ENCODE assay signal across 9 mouse cellular contexts in genomic region chr1:72824707-72825101, GRCm38 (mm10). TPM values are rescaled to one million over a fixed set of nuclear protein-coding genes. Genes with fewer than 3 reads are reported as not detected.
DNase-seq lines count a peak whose midpoint lies in the region; ATAC-seq and TF ChIP-seq lines count a peak whose summit lies in the region.
"Had no signal": no experiment of that assay in that cellular context is flagged by ENCODE, and none has a peak within 500 bp of the region (broad histone marks: within the 10 kb centered on the region; RNA-seq: fewer than 3 reads in every experiment).

No protein-coding gene starts in this region.

- H3K4me2 ChIP-seq in hindbrain, embryonic 12.5 days (replicated peaks) = peak overlapping the region; percentile 90
- peak overlapping the region; percentile 91 for H3K4me2 ChIP-seq in midbrain, embryonic 12.5 days (replicated peaks)

- H3K36me3 ChIP-seq in heart, adult 2 months (ENCODE audit: control insufficient read depth, insufficient read depth, low read length) = no peaks in the 10 kb centered on the region
- no peaks in the 10 kb centered on the region for H3K36me3 ChIP-seq in testis, adult 2 months (ENCODE audit: control insufficient read depth, insufficient read depth, low read length)
- no peaks in the 10 kb centered on the region for H3K36me3 ChIP-seq in hindbrain, embryonic 12.5 days
- H3K36me3 ChIP-seq in midbrain, embryonic 12.5 days = peaks cover 10% of the 10 kb centered on the region
- H3K36me3 ChIP-seq: G1E had no signal

- H3K79me2 ChIP-seq in heart, adult 2 months (replicated peaks; ENCODE audit: control insufficient read depth, insufficient read depth, low read length) = no peaks in the 10 kb centered on the region

- no peak overlapping the region for H3K9ac ChIP-seq in heart, adult 2 months (ENCODE audit: low read depth, low read length)
- H3K9ac ChIP-seq in hindbrain, embryonic 12.5 days = peak overlapping the region; percentile 80
- H3K9ac ChIP-seq in midbrain, embryonic 12.5 days (replicated peaks) = peak overlapping the region; percentile 94

- no peak for TF ChIP-seq POLR2A in heart, adult 2 months (IDR thresholded peaks at IDR 0.05; ENCODE audit: insufficient read depth, low read depth, low read length)
- no peak for TF ChIP-seq POLR2A in testis, adult 2 months (IDR thresholded peaks at IDR 0.05; ENCODE audit: control insufficient read depth, low read depth, low read length)

- no peak for TF ChIP-seq CTCF in heart, adult 2 months (IDR thresholded peaks at IDR 0.05)
- no peak for TF ChIP-seq CTCF in testis, adult 2 months (IDR thresholded peaks at IDR 0.05; ENCODE audit: control insufficient read depth, insufficient read depth, insufficient replicate concordance, low read depth, low read length)

- no peak for DNase-seq in heart, adult 2 months
- no peak for DNase-seq in heart, postnatal 25 days (ENCODE audit: low spot score)
- no peak for DNase-seq in testis, postnatal 10 days (ENCODE audit: low spot score)
- DNase-seq in adipocyte (ENCODE audit: low spot score) = no peak
- no peak for DNase-seq in ovary, postnatal 10 days (ENCODE audit: low spot score)

- peak overlapping the region; percentile 36 for H3K4me3 ChIP-seq in heart, adult 2 months
- peak overlapping the region; percentile 31 for H3K4me3 ChIP-seq in testis, adult 2 months (ENCODE audit: control insufficient read depth, low read depth, low read length)
- peak overlapping the region; percentile 70 for H3K4me3 ChIP-seq in hindbrain, embryonic 12.5 days
- H3K4me3 ChIP-seq in midbrain, embryonic 12.5 days = peak overlapping the region; percentile 88

- H3K9me3 ChIP-seq in hindbrain, embryonic 12.5 days (replicated peaks) = no peaks in the 10 kb centered on the region
- no peaks in the 10 kb centered on the region for H3K9me3 ChIP-seq in midbrain, embryonic 12.5 days
- H3K9me3 ChIP-seq: G1E had no signal

- H3K27ac ChIP-seq in heart, adult 2 months = no peak overlapping the region
- no peak overlapping the region for H3K27ac ChIP-seq in testis, adult 2 months (ENCODE audit: control insufficient read depth, insufficient read depth, low read depth, low read length)
- peak overlapping the region; percentile 86 for H3K27ac ChIP-seq in hindbrain, embryonic 12.5 days
- peak overlapping the region; percentile 94 for H3K27ac ChIP-seq in midbrain, embryonic 12.5 days (replicated peaks)

- intact Hi-C loops in heart, adult 2 months (cut with DNase I) = no loop called here
- intact Hi-C loops in heart, postnatal 25 days (cut with DNase I) = no loop called here

- ATAC-seq in hindbrain, embryonic 12.5 days (ENCODE audit: low FRiP score) = peak; percentile 47
- ATAC-seq in midbrain, embryonic 12.5 days (ENCODE audit: low FRiP score, low read depth) = peak; percentile 46

- H3K4me1 ChIP-seq in heart, adult 2 months (ENCODE audit: control insufficient read depth, insufficient read depth, low read length) = no peaks in the 10 kb centered on the region
- H3K4me1 ChIP-seq in testis, adult 2 months (ENCODE audit: control insufficient read depth, insufficient read depth, low read length) = peaks cover 6% of the 10 kb centered on the region
- H3K4me1 ChIP-seq in hindbrain, embryonic 12.5 days = peaks cover 38% of the 10 kb centered on the region
- peaks cover 37% of the 10 kb centered on the region for H3K4me1 ChIP-seq in midbrain, embryonic 12.5 days

- H3K27me3 ChIP-seq in heart, adult 2 months (ENCODE audit: control insufficient read depth, insufficient read depth, low read length) = peaks cover 11% of the 10 kb centered on the region
- no peaks in the 10 kb centered on the region; the same call in 1 of the 2 replicates for H3K27me3 ChIP-seq in testis, adult 2 months (ENCODE audit: control insufficient read depth, insufficient read depth, low read length)
- H3K27me3 ChIP-seq in hindbrain, embryonic 12.5 days = no peaks in the 10 kb centered on the region; the same call in 1 of the 2 replicates
- H3K27me3 ChIP-seq in midbrain, embryonic 12.5 days = peaks cover 10% of the 10 kb centered on the region; the same call in 1 of the 2 replicates

- TF ChIP-seq EP300 in heart, adult 2 months (IDR thresholded peaks at IDR 0.05; ENCODE audit: insufficient read depth, low read depth, low read length) = no peak

- under 1% methylated on average over 37 of the region's 37 CpGs for WGBS in heart, adult 2 months
- WGBS in hindbrain, embryonic 12.5 days = under 1% methylated on average over 37 of the region's 37 CpGs
- 0% methylated on average over 37 of the region's 37 CpGs for WGBS in midbrain, embryonic 12.5 days

RNA-seq across cellular contexts. Expression of gene Igfbp2, which starts 0.4 kb away (rescaled TPM):
- total RNA-seq in heart, adult 2 months (2021) = under 1 TPM in 1 of 2 experiments, not detected in 1; 0.30 TPM
- 0.41 and 2.6 TPM in 2 replicates for polyA plus RNA-seq in heart, adult 2 months (2012; rRNA removed)
- total RNA-seq in heart, postnatal 25 days (2021) = not detected
- 20.2 and 27.3 TPM in 2 replicates for polyA plus RNA-seq in testis, adult 2 months (2012; rRNA removed)
- 548 and 549 TPM in 2 replicates for polyA plus RNA-seq in hindbrain, embryonic 12.5 days (2016; fragmentation: Nextera tagmentation; extraction: Ambion mirVana)
- polyA plus RNA-seq in midbrain, embryonic 12.5 days (2016; fragmentation: Nextera tagmentation; extraction: Ambion mirVana) = 548 and 637 TPM in 2 replicates
- polyA plus RNA-seq: G1E had no signal

RNA-seq across cellular contexts. Expression of gene Igfbp5, which starts 50.0 kb away (rescaled TPM):
- 10 to 100 TPM; 94.0 to 94.7 TPM for total RNA-seq in heart, adult 2 months (2021)
- polyA plus RNA-seq in heart, adult 2 months (2012; rRNA removed) = 77.8 and 91.0 TPM in 2 replicates
- total RNA-seq in heart, postnatal 25 days (2021) = 100 to 1,000 TPM; 112 to 149 TPM
- 1.3 and 2.3 TPM in 2 replicates for polyA plus RNA-seq in testis, adult 2 months (2012; rRNA removed)
- 69.6 and 99.7 TPM in 2 replicates for polyA plus RNA-seq in hindbrain, embryonic 12.5 days (2016; fragmentation: Nextera tagmentation; extraction: Ambion mirVana)
- polyA plus RNA-seq in midbrain, embryonic 12.5 days (2016; fragmentation: Nextera tagmentation; extraction: Ambion mirVana) = 31.1 and 41.2 TPM in 2 replicates

Comparison
In these comparisons a context has a peak if more than half of its experiments do, and no peak if none do; other contexts are left out.
1. H3K27ac ChIP-seq: peak in hindbrain, embryonic 12.5 days (single experiment) and midbrain, embryonic 12.5 days (single experiment); none in heart, adult 2 months (single experiment) and testis, adult 2 months (single experiment).
2. H3K4me3 ChIP-seq: peak in every context shown above with its lines; median percentile 88 in midbrain, embryonic 12.5 days; 70 in hindbrain, embryonic 12.5 days; 36 in heart, adult 2 months; 31 in testis, adult 2 months.
3. RNA of gene Igfbp2, which starts 0.4 kb away (polyA plus RNA-seq): 548 to 637 TPM in midbrain, embryonic 12.5 days and 548 to 549 TPM in hindbrain, embryonic 12.5 days; 20.2 to 27.3 TPM in testis, adult 2 months and 0.41 to 2.6 TPM in heart, adult 2 months; every median in the first group is over 10 times any median in the second.